Mouse (Mus musculus) hindbrain, embryonic 13.5 days (tissue): ENCODE measurements around the gene Gm10447. TPM values are rescaled to one million over a fixed set of nuclear protein-coding genes. Genes with fewer than 3 reads are reported as not detected.

ENCODE experiments used
- ATAC-seq: fragments of 200-750 bp; cut with Nextera tagmentation; 2 replicates; pipeline ENCODE4 v1.8.0; 2017; ENCODE audit warnings: moderate TSS enrichment; ENCODE audit not compliant: low FRiP score
- H3K27ac ChIP-seq: fragments of 300-500 bp; sonication (generic); 2 replicates; pipeline ENCODE4 v1.5.1; 2015; ENCODE audit warnings: inconsistent platforms, mild to moderate bottlenecking, moderate library complexity
- H3K27me3 ChIP-seq: fragments of 300-500 bp; sonication (generic); 2 replicates; pipeline ENCODE4 v1.6.1; 2015; ENCODE audit warnings: mild to moderate bottlenecking, inconsistent platforms
- H3K36me3 ChIP-seq: fragments of 300-500 bp; sonication (generic); 2 replicates; pipeline ENCODE4 v1.6.1; 2015; ENCODE audit warnings: mild to moderate bottlenecking, inconsistent platforms
- H3K4me1 ChIP-seq: fragments of 300-500 bp; sonication (generic); replicated peaks from 2 replicates; pipeline ENCODE4 v1.6.1; 2015; ENCODE audit warnings: inconsistent platforms
- H3K4me2 ChIP-seq: fragments of 300-500 bp; sonication (generic); 2 replicates; pipeline ENCODE4 v1.6.1; 2015; ENCODE audit warnings: inconsistent platforms, mild to moderate bottlenecking, moderate library complexity
- H3K4me3 ChIP-seq: fragments of 300-500 bp; sonication (generic); 2 replicates; pipeline ENCODE4 v1.5.1; 2015; ENCODE audit warnings: mild to moderate bottlenecking, inconsistent platforms
- H3K9ac ChIP-seq: fragments of 300-500 bp; sonication (generic); 2 replicates; pipeline ENCODE4 v1.6.1; 2015; ENCODE audit warnings: mild to moderate bottlenecking, inconsistent platforms
- H3K9me3 ChIP-seq: fragments of 300-500 bp; sonication (generic); 2 replicates; pipeline ENCODE4 v1.6.1; 2016; ENCODE audit warnings: inconsistent platforms
- WGBS: fragments of 180-500 bp; shearing (Covaris S2); methylation state at CpG from one replicate; pipeline ENCODE4 v1.1.7; 2015; 5-methylcytosine and 5-hydroxymethylcytosine counted together
- polyA plus RNA-seq: library from polyadenylated mRNA; unstranded; fragments of >200 nt; fragmentation: Nextera tagmentation; extraction: Ambion mirVana; gene quantifications from 2 replicates; pipeline ENCODE4 v1.2.1, GENCODE M21; 2015

The Gm10447 gene
- polyA plus RNA-seq, 1 experiment from 2014 or later, result 0.06 TPM

- Histone ChIP-seq H3K4me3 (no peak overlapping the region), H3K9me3 (no peaks in the 10 kb centered on the region), H3K4me1 (peaks cover 36% of the 10 kb centered on the region), H3K27me3 (peaks cover 67% of the 10 kb centered on the region), H3K4me2 (no peak overlapping the region), H3K27ac (no peak overlapping the region), H3K36me3 (no peaks in the 10 kb centered on the region), H3K9ac (no peak overlapping the region)
- 82% methylated on average over 3 of the region's 3 CpGs for WGBS
- ATAC-seq, result no peak
Measured at GRCm38 (mm10) chr11:53472709-53473108, 15.8 kb upstream of the Gm10447 start.

- H3K27me3 ChIP-seq, result peaks cover 84% of the 10 kb centered on the region
- peak within 1 kb of the TSS; percentile 58; the same call in 1 of the 2 replicates for H3K27ac ChIP-seq
- peaks cover 33% of the 10 kb centered on the region for H3K4me1 ChIP-seq
- peak within 1 kb of the TSS; percentile 24 for H3K4me3 ChIP-seq
- H3K9me3 ChIP-seq, result no peaks in the 10 kb centered on the region
- H3K36me3 ChIP-seq, result no peaks in the 10 kb centered on the region
- H3K9ac ChIP-seq, result peak within 1 kb of the TSS; percentile 55
- WGBS, result 3% methylated on average over 29 of the region's 29 CpGs
- ATAC-seq, result peak; percentile 81; the same call in 1 of the 2 replicates
- peak within 1 kb of the TSS; percentile 52 for H3K4me2 ChIP-seq
Measured at GRCm38 (mm10) chr11:53469968-53470695, 13.2 kb upstream of the Gm10447 start, which contains the start of gene Gm9837. Gm9837 (minus strand) TSS chr11:53470479.

GRCm38 (mm10) chr11:53469294-53469967 is 12.5 kb upstream of the Gm10447 start:
- H3K4me3 ChIP-seq, result no peak overlapping the region
- peaks cover 87% of the 10 kb centered on the region for H3K27me3 ChIP-seq
- H3K4me2 ChIP-seq, result peak overlapping the region; percentile 52
- peaks cover 29% of the 10 kb centered on the region for H3K4me1 ChIP-seq
- H3K27ac ChIP-seq, result no peak overlapping the region
- no peaks in the 10 kb centered on the region for H3K36me3 ChIP-seq
- ATAC-seq, result no peak
- H3K9ac ChIP-seq, result no peak overlapping the region
- 31% methylated on average over 16 of the region's 16 CpGs for WGBS
- H3K9me3 ChIP-seq, result no peaks in the 10 kb centered on the region

GRCm38 (mm10) chr11:53466231-53466971 is 9.5 kb upstream of the Gm10447 start:
- Histone ChIP-seq H3K4me3 (peak overlapping the region; percentile 31), H3K9ac (peak overlapping the region; percentile 58; the same call in 1 of the 2 replicates), H3K4me2 (peak overlapping the region; percentile 53), H3K27me3 (peaks cover 90% of the 10 kb centered on the region), H3K9me3 (no peaks in the 10 kb centered on the region), H3K36me3 (no peaks in the 10 kb centered on the region), H3K4me1 (peaks cover 42% of the 10 kb centered on the region), H3K27ac (no peak overlapping the region)
- no peak for ATAC-seq
- whole genome bisulfite sequencing, result 7% methylated on average over 39 of the region's 40 CpGs

- Histone ChIP-seq H3K9ac (peak overlapping the region; percentile 67), H3K27ac (no peak overlapping the region), H3K4me1 (peaks cover 25% of the 10 kb centered on the region), H3K4me2 (peak overlapping the region; percentile 80), H3K27me3 (peaks cover 98% of the 10 kb centered on the region), H3K36me3 (no peaks in the 10 kb centered on the region), H3K4me3 (peak overlapping the region; percentile 46), H3K9me3 (no peaks in the 10 kb centered on the region)
- 8% methylated on average over 53 of the region's 55 CpGs for WGBS
- no peak for ATAC-seq
Measured at GRCm38 (mm10) chr11:53463551-53464424, 6.9 kb upstream of the Gm10447 start.

- peaks cover 99% of the 10 kb centered on the region for H3K27me3 ChIP-seq
- no peaks in the 10 kb centered on the region for H3K36me3 ChIP-seq
- H3K4me3 ChIP-seq, result no peak overlapping the region
- 21% methylated on average over 5 of the region's 5 CpGs for WGBS
- H3K4me2 ChIP-seq, result no peak overlapping the region
- H3K9me3 ChIP-seq, result no peaks in the 10 kb centered on the region
- peaks cover 30% of the 10 kb centered on the region for H3K4me1 ChIP-seq
- no peak for ATAC-seq
- H3K27ac ChIP-seq, result no peak overlapping the region
- 0 out of 2 replicates have a peak overlapping the region, but pooled peaks have one; percentile 19 for H3K9ac ChIP-seq
Measured at GRCm38 (mm10) chr11:53461727-53462126, 4.8 kb upstream of the Gm10447 start.

GRCm38 (mm10) chr11:53460192-53460591 is 3.3 kb upstream of the Gm10447 start:
- 87% methylated on average over 3 of the region's 3 CpGs for WGBS
- Histone ChIP-seq H3K4me2 (no peak overlapping the region), H3K4me1 (peaks cover 25% of the 10 kb centered on the region), H3K9ac (no peak overlapping the region), H3K4me3 (no peak overlapping the region), H3K27ac (no peak overlapping the region), H3K36me3 (no peaks in the 10 kb centered on the region), H3K9me3 (no peaks in the 10 kb centered on the region), H3K27me3 (peaks cover 99% of the 10 kb centered on the region)
- ATAC-seq, result no peak

GRCm38 (mm10) chr11:53458996-53459395 is 2.1 kb upstream of the Gm10447 start:
- WGBS, result 72% methylated on average over 3 of the region's 3 CpGs

GRCm38 (mm10) chr11:53457372-53457954 is 553 bp upstream of the Gm10447 start:
- peak overlapping the region; percentile 66 for H3K9ac ChIP-seq
- H3K27ac ChIP-seq, result no peak overlapping the region
- ATAC-seq, result 0 out of 2 replicates have a peak, but pooled peaks have one; percentile 24
- peaks cover 13% of the 10 kb centered on the region for H3K4me1 ChIP-seq
- peaks cover 84% of the 10 kb centered on the region for H3K27me3 ChIP-seq
- no peaks in the 10 kb centered on the region for H3K36me3 ChIP-seq
- H3K9me3 ChIP-seq, result no peaks in the 10 kb centered on the region
- H3K4me2 ChIP-seq, result peak overlapping the region; percentile 69
- 7% methylated on average over 29 of the region's 29 CpGs for WGBS
- peak overlapping the region; percentile 44 for H3K4me3 ChIP-seq

More at GRCm38 (mm10) chr11:53458996-53459395, 2.1 kb upstream of the Gm10447 start:
- peaks cover 97% of the 10 kb centered on the region for H3K27me3 ChIP-seq
- no peaks in the 10 kb centered on the region for H3K36me3 ChIP-seq
- no peak overlapping the region for H3K4me3 ChIP-seq
- no peak for ATAC-seq
- H3K9ac ChIP-seq, result no peak overlapping the region
- H3K9me3 ChIP-seq, result no peaks in the 10 kb centered on the region
- H3K4me2 ChIP-seq, result no peak overlapping the region
- peaks cover 24% of the 10 kb centered on the region for H3K4me1 ChIP-seq
- no peak overlapping the region for H3K27ac ChIP-seq

GRCm38 (mm10) chr11:53453031-53453430 is 3.9 kb downstream of the Gm10447 start:
- H3K4me3 ChIP-seq, result no peak overlapping the region
- no peak for ATAC-seq
- H3K36me3 ChIP-seq, result no peaks in the 10 kb centered on the region
- H3K4me2 ChIP-seq, result no peak overlapping the region
- H3K27ac ChIP-seq, result no peak overlapping the region
- no peaks in the 10 kb centered on the region for H3K9me3 ChIP-seq
- H3K4me1 ChIP-seq, result peaks cover 13% of the 10 kb centered on the region
- H3K27me3 ChIP-seq, result peaks cover 49% of the 10 kb centered on the region
- 90% methylated on average over 5 of the region's 5 CpGs for WGBS
- H3K9ac ChIP-seq, result no peak overlapping the region

GRCm38 (mm10) chr11:53452396-53452795 is 4.5 kb downstream of the Gm10447 start:
- Histone ChIP-seq H3K4me1 (peaks cover 11% of the 10 kb centered on the region), H3K4me2 (no peak overlapping the region), H3K9me3 (no peaks in the 10 kb centered on the region), H3K27ac (no peak overlapping the region), H3K4me3 (no peak overlapping the region), H3K9ac (no peak overlapping the region), H3K36me3 (no peaks in the 10 kb centered on the region), H3K27me3 (peaks cover 43% of the 10 kb centered on the region)
- 94% methylated on average over 9 of the region's 9 CpGs for WGBS
- no peak for ATAC-seq
